Mouse (Mus musculus) heart, postnatal 14 days (tissue): ENCODE measurements around the gene St8sia6. TPM values are rescaled to one million over a fixed set of nuclear protein-coding genes. Genes with fewer than 3 reads are reported as not detected.
"Not testable (repeated sequence)": the region's sequence is repeated elsewhere in the genome, so short reads cannot be mapped to it uniquely, and the experiment has no call there.

Experiments used
- DNase-seq, 2 experiments: peaks; one replicate each; pipeline ENCODE4 v3.0.0; 2021 to 2022
- intact Hi-C: fragments of 180-260 bp; cut with DNase I; formaldehyde crosslinking; loops from one replicate; pipeline ENCODE4 v1.15.1; 2025
- total RNA-seq, 2 experiments: library from RNA; stranded (reverse); gene quantifications; 2 replicates each; pipeline ENCODE4 v1.2.3; 2021

St8sia6 gene
- total RNA-seq, 2 experiments from 2014 or later, result 2.3 to 2.5 TPM

- DNase-seq, result peak; percentile 4 to 10
- intact Hi-C loops, result loop anchor here (10.0 kb wide), 1 partner anchor 102 kb away; no protein-coding TSS in a partner anchor
Observed at GRCm38 (mm10) chr2:13682488-13683204, 111.2 kb downstream of the St8sia6 start.

- DNase-seq, result peak in 1 of 2 experiments; percentile 6
- intact Hi-C loops, result loop anchor here (10.0 kb wide), 1 partner anchor 622 kb away; no protein-coding TSS in a partner anchor
Observed at GRCm38 (mm10) chr2:13672946-13673345, 120.9 kb downstream of the St8sia6 start.

GRCm38 (mm10) chr2:13672426-13672825 is 121.4 kb downstream of the St8sia6 start:
- intact Hi-C loops, result loop anchor here (10.0 kb wide), 1 partner anchor 622 kb away; no protein-coding TSS in a partner anchor
- DNase-seq, result no peak

- intact Hi-C loops, result no loop called here
Observed at GRCm38 (mm10) chr2:13634866-13635265, 159.0 kb downstream of the St8sia6 start.

GRCm38 (mm10) chr2:13630136-13630832 is 163.6 kb downstream of the St8sia6 start:
- DNase-seq, result no peak
- intact Hi-C loops, result no loop called here

More at GRCm38 (mm10) chr2:13634866-13635265, 159.0 kb downstream of the St8sia6 start:
- DNase-seq, result no peak

GRCm38 (mm10) chr2:13603636-13604035 is 190.2 kb downstream of the St8sia6 start:
- intact Hi-C loops, DNase-seq: not testable (repeated sequence)

GRCm38 (mm10) chr2:13603093-13603492 is 190.8 kb downstream of the St8sia6 start:
- intact Hi-C loops, result no loop called here

More at GRCm38 (mm10) chr2:13603093-13603492, 190.8 kb downstream of the St8sia6 start:
- DNase-seq, result no peak

Other genes starting within 250 kb of the St8sia6 start
- gene Trdmt1, start 249.4 kb downstream of the St8sia6 start, total RNA-seq, result 1 to 10 TPM; 6.6 to 9.1 TPM
- 100 to 1,000 TPM; 554 to 575 TPM for gene Vim, start 220.1 kb downstream of the St8sia6 start, total RNA-seq